Mouse (Mus musculus): ENCODE data around the gene Lmx1b. TPM values are rescaled to one million over a fixed set of nuclear protein-coding genes. Genes with fewer than 3 reads are reported as not detected.

Gene Lmx1b
- polyA plus RNA-seq, 1 experiment from 2014 or later, result 0.59 TPM

GRCm38 (mm10) chr2:33592931-33593555 lies 47.3 kb downstream of the Lmx1b start:
- H3K9ac ChIP-seq, result no peak overlapping the region
- 19% methylated on average over 12 of the region's 12 CpGs for WGBS
- no peaks in the 10 kb centered on the region for H3K9me3 ChIP-seq (replicated peaks)
- no peak for ATAC-seq (ENCODE audit: insufficient number of reproducible peaks, low FRiP score, low TSS enrichment, low read depth)
- H3K4me1 ChIP-seq, result peaks cover 40% of the 10 kb centered on the region
- no peak overlapping the region for H3K4me3 ChIP-seq (replicated peaks)
- H3K4me2 ChIP-seq (replicated peaks), result no peak overlapping the region
- no peaks in the 10 kb centered on the region; the same call in 1 of the 2 replicates for H3K27me3 ChIP-seq
- no peak overlapping the region for H3K27ac ChIP-seq (replicated peaks)
- H3K36me3 ChIP-seq, result no peaks in the 10 kb centered on the region

GRCm38 (mm10) chr2:33589280-33589679 lies 51.0 kb downstream of the Lmx1b start:
- Histone ChIP-seq H3K9ac (no peak overlapping the region), H3K9me3 (replicated peaks) (no peaks in the 10 kb centered on the region), H3K4me3 (replicated peaks) (no peak overlapping the region), H3K4me2 (replicated peaks) (no peak overlapping the region), H3K27me3 (peaks cover 11% of the 10 kb centered on the region), H3K36me3 (no peaks in the 10 kb centered on the region), H3K4me1 (peaks cover 40% of the 10 kb centered on the region), H3K27ac (replicated peaks) (no peak overlapping the region)
- WGBS, result 64% methylated on average over 9 of the region's 9 CpGs
- no peak for ATAC-seq (ENCODE audit: insufficient number of reproducible peaks, low FRiP score, low TSS enrichment, low read depth)

GRCm38 (mm10) chr2:33584937-33585910 lies 55.1 kb downstream of the Lmx1b start:
- no peaks in the 10 kb centered on the region for H3K36me3 ChIP-seq
- no peak overlapping the region for H3K9ac ChIP-seq
- no peaks in the 10 kb centered on the region for H3K9me3 ChIP-seq (replicated peaks)
- H3K27me3 ChIP-seq, result peaks cover 48% of the 10 kb centered on the region
- H3K4me3 ChIP-seq (replicated peaks), result no peak overlapping the region
- H3K27ac ChIP-seq (replicated peaks), result no peak overlapping the region
- no peak overlapping the region for H3K4me2 ChIP-seq (replicated peaks)
- peaks cover 52% of the 10 kb centered on the region for H3K4me1 ChIP-seq
- 28% methylated on average over 29 of the region's 29 CpGs for WGBS
- ATAC-seq (ENCODE audit: insufficient number of reproducible peaks, low FRiP score, low TSS enrichment, low read depth), result no peak

DNA sequence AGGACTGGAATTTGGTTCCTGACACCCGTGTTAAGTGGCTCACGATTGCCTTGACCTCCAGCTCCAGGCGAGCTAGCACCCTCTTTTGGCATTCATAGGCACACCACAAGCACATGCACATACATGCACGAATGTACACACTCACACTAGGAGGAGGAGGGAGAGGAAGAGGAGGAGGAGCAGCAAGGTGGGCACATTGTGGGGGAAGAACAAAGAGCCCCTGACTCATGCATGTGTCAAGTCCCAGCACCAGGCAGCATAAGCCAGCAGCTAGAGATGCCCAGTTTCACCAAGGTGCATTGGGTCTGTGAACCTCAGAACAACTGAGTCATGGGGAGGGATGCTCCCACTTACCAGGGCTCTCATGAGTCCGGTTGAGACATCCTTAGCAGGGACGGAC lies 56.5 kb downstream of the Lmx1b start:
- no peaks in the 10 kb centered on the region for H3K9me3 ChIP-seq (replicated peaks)
- H3K27ac ChIP-seq (replicated peaks), result no peak overlapping the region
- no peak overlapping the region for H3K4me2 ChIP-seq (replicated peaks)
- whole genome bisulfite sequencing, result 21% methylated on average over 6 of the region's 6 CpGs
- H3K4me3 ChIP-seq (replicated peaks), result no peak overlapping the region
- peaks cover 58% of the 10 kb centered on the region for H3K27me3 ChIP-seq
- H3K4me1 ChIP-seq, result peaks cover 54% of the 10 kb centered on the region
- H3K9ac ChIP-seq, result no peak overlapping the region
- H3K36me3 ChIP-seq, result no peaks in the 10 kb centered on the region
- no peak for ATAC-seq (ENCODE audit: insufficient number of reproducible peaks, low FRiP score, low TSS enrichment, low read depth)

GRCm38 (mm10) chr2:33583317-33583716 lies 57.0 kb downstream of the Lmx1b start:
- WGBS, result 22% methylated on average over 4 of the region's 4 CpGs
- H3K4me2 ChIP-seq (replicated peaks), result no peak overlapping the region
- H3K9ac ChIP-seq, result no peak overlapping the region
- no peak overlapping the region for H3K27ac ChIP-seq (replicated peaks)
- H3K27me3 ChIP-seq, result peaks cover 59% of the 10 kb centered on the region
- peaks cover 54% of the 10 kb centered on the region for H3K4me1 ChIP-seq
- no peaks in the 10 kb centered on the region for H3K9me3 ChIP-seq (replicated peaks)
- ATAC-seq (ENCODE audit: insufficient number of reproducible peaks, low FRiP score, low TSS enrichment, low read depth), result no peak
- H3K36me3 ChIP-seq, result no peaks in the 10 kb centered on the region
- no peak overlapping the region for H3K4me3 ChIP-seq (replicated peaks)

GRCm38 (mm10) chr2:33582457-33583060 lies 57.8 kb downstream of the Lmx1b start:
- Histone ChIP-seq H3K27me3 (peaks cover 60% of the 10 kb centered on the region), H3K4me1 (peaks cover 54% of the 10 kb centered on the region)

GRCm38 (mm10) chr2:33581866-33582265 lies 58.4 kb downstream of the Lmx1b start:
- H3K4me3 ChIP-seq (replicated peaks), result no peak overlapping the region
- WGBS, result 20% methylated on average over 8 of the region's 8 CpGs
- H3K9me3 ChIP-seq (replicated peaks), result no peaks in the 10 kb centered on the region
- H3K4me2 ChIP-seq (replicated peaks), result no peak overlapping the region
- H3K36me3 ChIP-seq, result no peaks in the 10 kb centered on the region
- H3K9ac ChIP-seq, result no peak overlapping the region
- ATAC-seq (ENCODE audit: insufficient number of reproducible peaks, low FRiP score, low TSS enrichment, low read depth), result no peak
- no peak overlapping the region for H3K27ac ChIP-seq (replicated peaks)
- H3K27me3 ChIP-seq, result peaks cover 56% of the 10 kb centered on the region
- H3K4me1 ChIP-seq, result peaks cover 54% of the 10 kb centered on the region

More at GRCm38 (mm10) chr2:33582457-33583060, 57.8 kb downstream of the Lmx1b start:
- Histone ChIP-seq H3K9ac (no peak overlapping the region), H3K9me3 (replicated peaks) (no peaks in the 10 kb centered on the region), H3K27ac (replicated peaks) (no peak overlapping the region), H3K4me3 (replicated peaks) (no peak overlapping the region), H3K36me3 (no peaks in the 10 kb centered on the region), H3K4me2 (replicated peaks) (no peak overlapping the region)
- 16% methylated on average over 5 of the region's 5 CpGs for WGBS
- no peak for ATAC-seq (ENCODE audit: insufficient number of reproducible peaks, low FRiP score, low TSS enrichment, low read depth)

DNA sequence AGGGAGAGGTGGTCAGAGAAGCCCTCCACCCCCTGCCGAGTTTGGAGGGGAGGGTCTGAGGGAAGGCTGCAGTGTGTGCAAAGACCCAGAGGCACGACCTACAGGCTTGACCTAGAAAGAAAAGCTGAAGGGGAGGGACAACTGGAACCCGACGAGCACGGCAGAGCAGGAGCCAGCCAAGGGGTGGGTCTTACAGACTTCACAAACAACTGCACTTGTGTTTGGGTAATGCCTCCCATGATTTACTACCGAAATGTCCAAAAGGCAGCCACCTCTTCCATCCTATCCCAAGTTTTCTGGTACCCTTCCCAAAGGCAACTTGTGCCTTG lies 58.9 kb downstream of the Lmx1b start:
- Histone ChIP-seq H3K27me3 (peaks cover 56% of the 10 kb centered on the region), H3K27ac (replicated peaks) (no peak overlapping the region), H3K9me3 (replicated peaks) (no peaks in the 10 kb centered on the region), H3K4me1 (peaks cover 54% of the 10 kb centered on the region), H3K4me2 (replicated peaks) (peak overlapping the region; percentile 45; the same call in 1 of the 2 replicates), H3K36me3 (no peaks in the 10 kb centered on the region), H3K9ac (no peak overlapping the region), H3K4me3 (replicated peaks) (peak overlapping the region; percentile 28; the same call in 1 of the 2 replicates)
- WGBS, result 4% methylated on average over 6 of the region's 6 CpGs
- no peak for ATAC-seq (ENCODE audit: insufficient number of reproducible peaks, low FRiP score, low TSS enrichment, low read depth)

DNA sequence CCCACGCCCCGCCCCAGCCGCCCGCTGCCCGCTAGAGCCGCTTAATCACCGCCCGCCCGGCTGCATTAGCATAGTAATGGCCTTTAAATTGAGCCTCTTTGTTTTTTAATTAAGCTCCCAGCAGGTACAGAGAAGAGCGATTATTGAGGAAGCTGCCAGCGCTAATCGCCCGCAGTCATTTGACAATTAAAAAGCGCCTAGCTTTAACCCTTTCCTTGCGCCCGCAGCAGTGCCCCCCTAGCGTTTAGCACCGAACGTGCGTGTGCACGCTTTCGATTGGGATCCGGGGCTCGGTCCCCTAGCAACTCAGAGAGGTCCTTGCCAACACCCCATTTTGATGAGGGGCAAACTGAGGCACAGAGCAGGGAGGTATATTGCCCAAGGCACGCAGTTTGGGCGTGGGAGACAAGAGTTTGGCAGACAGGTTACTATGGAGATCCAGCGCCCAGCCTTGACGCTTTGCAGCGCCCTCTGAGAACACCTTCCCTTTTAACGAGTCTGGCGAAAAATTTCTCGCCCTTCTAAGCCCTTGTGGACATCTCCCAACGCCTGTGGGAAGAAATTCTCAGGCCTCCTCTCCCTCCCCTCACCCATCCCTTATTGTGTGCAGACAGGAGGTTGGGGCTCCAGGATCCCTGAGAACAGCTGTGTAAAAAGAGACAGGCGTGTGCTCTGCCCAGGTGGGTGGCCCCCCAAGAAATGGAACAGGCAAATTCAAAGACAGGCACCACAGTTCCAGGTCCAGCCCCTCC lies 59.4 kb downstream of the Lmx1b start:
- Histone ChIP-seq H3K36me3 (no peaks in the 10 kb centered on the region), H3K27ac (replicated peaks) (no peak overlapping the region), H3K9ac (no peak overlapping the region), H3K4me3 (replicated peaks) (peak overlapping the region; percentile 28), H3K4me2 (replicated peaks) (peak overlapping the region; percentile 45), H3K4me1 (peaks cover 54% of the 10 kb centered on the region), H3K27me3 (peaks cover 56% of the 10 kb centered on the region), H3K9me3 (replicated peaks) (no peaks in the 10 kb centered on the region)
- WGBS, result 3% methylated on average over 34 of the region's 34 CpGs
- no peak for ATAC-seq (ENCODE audit: insufficient number of reproducible peaks, low FRiP score, low TSS enrichment, low read depth)

DNA sequence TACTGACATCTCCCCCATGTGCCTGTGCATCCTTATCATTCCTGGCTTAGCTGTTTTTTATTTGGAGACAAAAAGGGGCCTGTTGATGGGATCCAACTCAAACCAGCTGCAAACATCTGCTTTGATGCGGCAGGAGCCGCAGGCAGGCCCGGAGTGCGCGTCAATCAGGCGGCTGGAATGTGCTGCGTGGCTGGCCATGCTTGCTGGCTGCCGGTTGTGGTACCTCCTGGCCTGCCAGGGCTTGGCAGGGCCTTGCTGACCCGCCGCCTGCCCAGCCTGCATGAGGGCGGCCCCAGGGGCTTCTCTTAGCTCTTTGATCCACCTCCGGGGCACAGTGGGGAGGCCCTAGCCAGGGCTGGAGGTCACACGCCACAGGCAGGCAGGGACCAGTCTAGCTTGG lies 64.9 kb downstream of the Lmx1b start:
- Histone ChIP-seq H3K4me1 (peaks cover 4% of the 10 kb centered on the region), H3K4me3 (replicated peaks) (no peak overlapping the region), H3K9ac (no peak overlapping the region), H3K4me2 (replicated peaks) (no peak overlapping the region), H3K27me3 (peaks cover 23% of the 10 kb centered on the region), H3K9me3 (replicated peaks) (no peaks in the 10 kb centered on the region), H3K27ac (replicated peaks) (no peak overlapping the region), H3K36me3 (no peaks in the 10 kb centered on the region)
- 17% methylated on average over 13 of the region's 13 CpGs for WGBS
- no peak for ATAC-seq (ENCODE audit: insufficient number of reproducible peaks, low FRiP score, low TSS enrichment, low read depth)

DNA sequence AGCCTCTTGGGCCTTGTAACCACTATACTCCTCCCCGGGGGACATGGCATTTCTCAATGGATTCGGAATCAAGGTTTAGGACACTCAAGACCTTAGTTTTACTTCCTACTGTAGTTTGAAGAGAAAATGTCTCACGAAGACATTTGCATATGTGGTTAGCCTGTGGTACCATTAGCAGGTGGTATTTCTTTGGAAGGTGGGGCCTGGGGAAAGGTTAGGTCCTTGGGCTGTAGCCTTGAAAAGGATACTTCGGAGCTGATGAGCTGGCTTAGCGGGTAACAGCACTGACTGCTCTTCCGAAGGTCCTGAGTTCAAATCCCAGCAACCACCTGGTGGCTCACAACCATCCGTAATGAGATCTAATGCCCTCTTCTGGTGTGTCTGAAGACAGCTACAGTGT lies 67.2 kb downstream of the Lmx1b start:
- H3K4me2 ChIP-seq (replicated peaks), result no peak overlapping the region
- H3K4me3 ChIP-seq (replicated peaks), result no peak overlapping the region
- H3K36me3 ChIP-seq, result no peaks in the 10 kb centered on the region
- no peaks in the 10 kb centered on the region for H3K9me3 ChIP-seq (replicated peaks)
- H3K9ac ChIP-seq, result no peak overlapping the region
- H3K4me1 ChIP-seq, result no peaks in the 10 kb centered on the region
- H3K27me3 ChIP-seq, result peaks cover 17% of the 10 kb centered on the region
- ATAC-seq (ENCODE audit: insufficient number of reproducible peaks, low FRiP score, low TSS enrichment, low read depth), result no peak
- 93% methylated on average over 7 of the region's 7 CpGs for WGBS
- no peak overlapping the region for H3K27ac ChIP-seq (replicated peaks)
